Mouse (Mus musculus) MEL (cell line): ENCODE data around the gene Alox15. TPM values are rescaled to one million over a fixed set of nuclear protein-coding genes. Genes with fewer than 3 reads are reported as not detected.
A peak's percentile ranks its signal among the peaks of the same experiment; 100 is the strongest.

Experiments used
- DNase-seq: peaks from one replicate; pipeline ENCODE4 v3.0.0; 2011; ENCODE audit warnings: low read depth, low spot score
- H3K27ac ChIP-seq: 2 replicates; pipeline ENCODE4 v1.5.1; 2012; ENCODE audit warnings: low read depth, mild to moderate bottlenecking, control low read depth, low read length, moderate library complexity; ENCODE audit not compliant: control insufficient read depth
- H3K27me3 ChIP-seq, 2 experiments: fragments of 150-350 bp in 1 of 2; sonication (generic) in 1 of 2; 2 replicates each; pipeline ENCODE4 v1.6.1; 2012; ENCODE audit warnings: low read length in 2 of 2, mild to moderate bottlenecking in 2 of 2, improper control_type of control experiment in 1 of 2, moderate library complexity in 1 of 2; ENCODE audit not compliant: insufficient read depth in 2 of 2, control insufficient read depth in 1 of 2
- H3K36me3 ChIP-seq, 2 experiments: 2 replicates each; pipeline ENCODE4 v1.6.1; 2012 to 2014; ENCODE audit warnings: low read length in 2 of 2, improper control_type of control experiment in 1 of 2, inconsistent platforms in 1 of 2, mild to moderate bottlenecking in 1 of 2; ENCODE audit not compliant: insufficient read depth in 2 of 2, control insufficient read depth in 1 of 2
- H3K4me1 ChIP-seq, 2 experiments: fragments of 150-350 bp in 1 of 2; sonication (generic) in 1 of 2; 2 replicates each; pipeline ENCODE4 v1.6.1; 2012; ENCODE audit warnings: low read length in 2 of 2, improper control_type of control experiment in 1 of 2, mild to moderate bottlenecking in 1 of 2; ENCODE audit not compliant: insufficient read depth in 2 of 2, control insufficient read depth in 1 of 2
- H3K4me3 ChIP-seq, 2 experiments: fragments of 150-350 bp in 1 of 2; sonication (generic) in 1 of 2; 2 replicates each; pipeline ENCODE4 v1.5.1; 2012; ENCODE audit warnings: low read depth in 2 of 2, low read length in 2 of 2, mild to moderate bottlenecking in 2 of 2, moderate library complexity in 2 of 2, control low read depth in 1 of 2, improper control_type of control experiment in 1 of 2; ENCODE audit not compliant: control insufficient read depth in 1 of 2, insufficient read depth in 1 of 2
- H3K79me2 ChIP-seq: 2 replicates; pipeline ENCODE4 v1.6.1; 2012; ENCODE audit warnings: mild to moderate bottlenecking, low read length, moderate library complexity; ENCODE audit not compliant: control insufficient read depth, poor library complexity, insufficient read depth
- H3K9ac ChIP-seq: 2 replicates; pipeline ENCODE4 v1.6.1; 2012; ENCODE audit warnings: low read depth, mild to moderate bottlenecking, control low read depth, low read length, moderate library complexity; ENCODE audit not compliant: control insufficient read depth, poor library complexity, severe bottlenecking
- H3K9me3 ChIP-seq: fragments of 150-350 bp; sonication (generic); replicated peaks from 2 replicates; pipeline ENCODE4 v1.6.1; 2012; ENCODE audit warnings: mild to moderate bottlenecking, low read length, improper control_type of control experiment, moderate library complexity; ENCODE audit not compliant: insufficient read depth
- BHLHE40 ChIP-seq: IDR thresholded peaks from 2 replicates; pipeline ENCODE4 v1.6.1; 2012; ENCODE audit warnings: low read depth, mild to moderate bottlenecking, inconsistent platforms, low read length, improper control_type of control experiment, borderline replicate concordance
- CHD2 ChIP-seq: IDR thresholded peaks from 2 replicates; pipeline ENCODE4 v1.6.1; 2011; ENCODE audit warnings: low read length, improper control_type of control experiment
- CTCF ChIP-seq, 3 experiments: IDR thresholded peaks in 2 of 3; conservative IDR thresholded peaks in 1 of 3; 2 replicates each; pipeline ENCODE4 v1.5.1; 2011 to 2012; ENCODE audit warnings: low read length in 3 of 3, low read depth in 2 of 3, mild to moderate bottlenecking in 2 of 3, improper control_type of control experiment in 1 of 3, inconsistent platforms in 1 of 3, mixed read lengths in 1 of 3, moderate library complexity in 1 of 3; ENCODE audit not compliant: control insufficient read depth in 1 of 3, insufficient read depth in 1 of 3, poor library complexity in 1 of 3, severe bottlenecking in 1 of 3
- E2F4 ChIP-seq: IDR thresholded peaks from 2 replicates; pipeline ENCODE4 v1.6.1; 2011; ENCODE audit warnings: low read depth, low read length, improper control_type of control experiment, borderline replicate concordance
- EP300 ChIP-seq, 2 experiments: IDR thresholded peaks; 2 replicates each; pipeline ENCODE4 v1.6.1; 2011; ENCODE audit warnings: improper control_type of control experiment in 2 of 2, low read length in 2 of 2, low read depth in 1 of 2, mild to moderate bottlenecking in 1 of 2
- ETS1 ChIP-seq: IDR thresholded peaks from 2 replicates; pipeline ENCODE4 v1.6.1; 2012; ENCODE audit warnings: low read depth, mild to moderate bottlenecking, inconsistent platforms, low read length, improper control_type of control experiment, moderate library complexity
- HCFC1 ChIP-seq: IDR thresholded peaks from 2 replicates; pipeline ENCODE4 v1.6.1; 2012; ENCODE audit warnings: low read depth, mild to moderate bottlenecking, inconsistent platforms, low read length, improper control_type of control experiment, moderate library complexity
- KAT2A ChIP-seq: conservative IDR thresholded peaks from 2 replicates; pipeline ENCODE4 v1.6.1; 2012; ENCODE audit warnings: low read depth, low read length, improper control_type of control experiment, inconsistent platforms
- MAX ChIP-seq: IDR thresholded peaks from 2 replicates; pipeline ENCODE4 v1.6.1; 2011; ENCODE audit warnings: low read length, improper control_type of control experiment
- MAZ ChIP-seq: IDR thresholded peaks from 2 replicates; pipeline ENCODE4 v1.6.1; 2012; ENCODE audit warnings: low read depth, mild to moderate bottlenecking, inconsistent platforms, low read length, improper control_type of control experiment
- NELFE ChIP-seq: IDR thresholded peaks from 2 replicates; pipeline ENCODE4 v1.6.1; 2011; ENCODE audit warnings: low read depth, low read length, improper control_type of control experiment
- NRF1 ChIP-seq: IDR thresholded peaks from 2 replicates; pipeline ENCODE4 v1.6.1; 2014; ENCODE audit warnings: low read depth, mild to moderate bottlenecking, inconsistent platforms, low read length, improper control_type of control experiment, moderate library complexity; ENCODE audit not compliant: poor library complexity, insufficient read depth, severe bottlenecking
- POLR2AphosphoS2 ChIP-seq: IDR thresholded peaks from 2 replicates; pipeline ENCODE4 v1.6.1; 2011; ENCODE audit warnings: low read length, improper control_type of control experiment
- POLR2AphosphoS5 ChIP-seq: IDR thresholded peaks from 2 replicates; pipeline ENCODE4 v1.6.1; 2012; ENCODE audit warnings: low read depth, borderline replicate concordance, mild to moderate bottlenecking, inconsistent platforms, low read length, moderate library complexity, mixed read lengths
- RCOR1 ChIP-seq: IDR thresholded peaks from 2 replicates; pipeline ENCODE4 v1.6.1; 2012; ENCODE audit warnings: low read depth, mild to moderate bottlenecking, inconsistent platforms, low read length, improper control_type of control experiment
- SIN3A ChIP-seq: IDR thresholded peaks from 2 replicates; pipeline ENCODE4 v1.6.1; 2012; ENCODE audit warnings: low read length, improper control_type of control experiment, inconsistent platforms
- TAL1 ChIP-seq: IDR thresholded peaks from 2 replicates; pipeline ENCODE4 v1.6.1; 2012; ENCODE audit warnings: mild to moderate bottlenecking, inconsistent platforms, low read length, moderate library complexity, mixed read lengths
- TBP ChIP-seq: IDR thresholded peaks from 2 replicates; pipeline ENCODE4 v1.8.0; 2011; ENCODE audit warnings: low read depth, low read length, improper control_type of control experiment
- TCF12 ChIP-seq: IDR thresholded peaks from 2 replicates; pipeline ENCODE4 v1.6.1; 2014; ENCODE audit warnings: low read depth, mild to moderate bottlenecking, inconsistent platforms, low read length, improper control_type of control experiment, moderate library complexity
- UBTF ChIP-seq: IDR thresholded peaks from 2 replicates; pipeline ENCODE4 v1.6.1; 2012; ENCODE audit warnings: low read depth, mild to moderate bottlenecking, inconsistent platforms, low read length, improper control_type of control experiment, moderate library complexity, borderline replicate concordance; ENCODE audit not compliant: insufficient read depth
- USF1 ChIP-seq: IDR thresholded peaks from 2 replicates; pipeline ENCODE4 v1.6.1; 2014; ENCODE audit warnings: low read depth, mild to moderate bottlenecking, inconsistent platforms, low read length, improper control_type of control experiment, moderate library complexity
- USF2 ChIP-seq, 2 experiments: IDR thresholded peaks; 2 replicates each; pipeline ENCODE4 v1.6.1; 2011 to 2012; ENCODE audit warnings: improper control_type of control experiment in 2 of 2, low read length in 2 of 2, borderline replicate concordance in 1 of 2, inconsistent platforms in 1 of 2, low read depth in 1 of 2, mild to moderate bottlenecking in 1 of 2; ENCODE audit not compliant: insufficient read depth in 1 of 2
- ZC3H11A ChIP-seq: IDR thresholded peaks from 2 replicates; pipeline ENCODE4 v1.6.1; 2012; ENCODE audit warnings: low read depth, mild to moderate bottlenecking, inconsistent platforms, low read length, improper control_type of control experiment
- ZNF384 ChIP-seq: IDR thresholded peaks from 2 replicates; pipeline ENCODE4 v1.6.1; 2012; ENCODE audit warnings: low read depth, mild to moderate bottlenecking, inconsistent platforms, low read length, improper control_type of control experiment
- polyA plus RNA-seq, 2 experiments: library from polyadenylated mRNA; stranded (reverse) in 1 of 2; unstranded in 1 of 2; fragments of >175 nt in 1 of 2; fragments of >200 nt in 1 of 2; gene quantifications; 2 replicates each; pipeline versions ENCODE4 v1.2.1 to v1.2.4; 2012; ENCODE audit warnings: low replicate concordance in 2 of 2, low read depth in 1 of 2; ENCODE audit not compliant: insufficient read length in 2 of 2, insufficient read depth in 1 of 2, missing spikeins in 1 of 2
- total RNA-seq: library from RNA; depleted of rRNA; stranded (reverse); fragments of 300-350 nt; gene quantifications from 2 replicates; pipeline ENCODE4 v1.2.3, GENCODE M21; 2012; rRNA removed

Gene Alox15
- total RNA-seq (not detected in 2 replicates), polyA plus RNA-seq (not detected)

GRCm38 (mm10) chr11:70351868-70352267 lies at the start of gene Alox15:
Alox15 (minus strand) TSS chr11:70352031.
- Histone ChIP-seq H3K27ac (no peak within 1 kb of the TSS), H3K4me3 (no peak within 1 kb of the TSS)

GRCm38 (mm10) chr11:70389421-70389820 lies 37.6 kb upstream of the Alox15 start:
- Histone ChIP-seq H3K4me1 (no peaks in the 10 kb centered on the region), H3K36me3 (peaks cover 0 to 15% of the 10 kb centered on the region in 2 experiments; a peak in 2 of 4 replicates), H3K27me3 (no peaks in the 10 kb centered on the region), H3K9ac (no peak overlapping the region), H3K9me3 (no peaks in the 10 kb centered on the region), H3K4me3 (no peak overlapping the region), H3K79me2 (no peaks in the 10 kb centered on the region), H3K27ac (no peak overlapping the region)
- DNase-seq: peak; percentile 45
- TF ChIP-seq CHD2 (no peak), ETS1 (0 out of 2 replicates have a peak, but pooled peaks have one; percentile 15)

More at GRCm38 (mm10) chr11:70351868-70352267, at the start of gene Alox15:
- Histone ChIP-seq H3K9ac (no peak within 1 kb of the TSS), H3K9me3 (no peaks in the 10 kb centered on the region), H3K79me2 (no peaks in the 10 kb centered on the region), H3K4me1 (no peaks in the 10 kb centered on the region), H3K36me3 (no peaks in the 10 kb centered on the region), H3K27me3 (peaks cover 10 to 15% of the 10 kb centered on the region in 2 experiments)
- DNase-seq: no peak
- no peak for TF ChIP-seq USF1
- TF ChIP-seq CTCF (IDR thresholded peaks at IDR 0.05 in 2 of 3, conservative IDR thresholded peaks at IDR 0.05 in 1 of 3; ENCODE audit: control insufficient read depth in 1 of 3, insufficient read depth in 1 of 3, low read depth in 2 of 3, low read length in 3 of 3, poor library complexity in 1 of 3, severe bottlenecking in 1 of 3): no peak
- TF ChIP-seq USF2 (IDR thresholded peaks at IDR 0.05; ENCODE audit: borderline replicate concordance in 1 of 2, insufficient read depth in 1 of 2, low read depth in 1 of 2, low read length in 2 of 2): no peak
- no peak for TF ChIP-seq MAX
- TF ChIP-seq E2F4: no peak
- no peak for TF ChIP-seq POLR2AphosphoS5
- TF ChIP-seq BHLHE40: no peak
- TF ChIP-seq RCOR1: no peak
- TF ChIP-seq TBP: no peak
- no peak for TF ChIP-seq TAL1

GRCm38 (mm10) chr11:70387436-70387835 lies 35.6 kb upstream of the Alox15 start:
- Histone ChIP-seq H3K27ac (no peak overlapping the region), H3K79me2 (no peaks in the 10 kb centered on the region), H3K9ac (no peak overlapping the region), H3K27me3 (no peaks in the 10 kb centered on the region), H3K4me3 (no peak overlapping the region), H3K36me3 (peaks cover 0 to 5% of the 10 kb centered on the region in 2 experiments; a peak in 1 of 4 replicates), H3K4me1 (no peaks in the 10 kb centered on the region), H3K9me3 (no peaks in the 10 kb centered on the region)
- TF ChIP-seq ETS1 (no peak), HCFC1 (no peak), POLR2AphosphoS2 (no peak), ZNF384 (no peak), ZC3H11A (no peak), MAZ (no peak), SIN3A (no peak), KAT2A (no peak), UBTF (no peak), NRF1 (no peak), NELFE (no peak), TAL1 (no peak), EP300 (IDR thresholded peaks at IDR 0.05; ENCODE audit: low read depth in 1 of 2, low read length in 2 of 2) (no peak), TCF12 (no peak)
- no peak for DNase-seq
